Mouse (Mus musculus) midbrain, embryonic 13.5 days (tissue): ENCODE measurements around the gene Cln3. TPM values are rescaled to one million over a fixed set of nuclear protein-coding genes. Genes with fewer than 3 reads are reported as not detected.
A peak's percentile ranks its signal among the peaks of the same experiment; 100 is the strongest.

ENCODE experiments used
- ATAC-seq: fragments of 200-750 bp; cut with Nextera tagmentation; 2 replicates; pipeline ENCODE4 v1.8.0; 2017; ENCODE audit warnings: mild to moderate bottlenecking, moderate TSS enrichment, moderate library complexity
- H3K27ac ChIP-seq: fragments of 300-500 bp; sonication (generic); 2 replicates; pipeline ENCODE4 v1.5.1; 2015; ENCODE audit warnings: inconsistent platforms, mild to moderate bottlenecking, moderate library complexity
- H3K27me3 ChIP-seq: fragments of 300-500 bp; sonication (generic); 2 replicates; pipeline ENCODE4 v1.6.1; 2015; ENCODE audit warnings: mild to moderate bottlenecking, inconsistent platforms
- H3K36me3 ChIP-seq: fragments of 300-500 bp; sonication (generic); 2 replicates; pipeline ENCODE4 v1.6.1; 2015; ENCODE audit warnings: mild to moderate bottlenecking, inconsistent platforms
- H3K4me1 ChIP-seq: fragments of 300-500 bp; sonication (generic); replicated peaks from 2 replicates; pipeline ENCODE4 v1.6.1; 2015; ENCODE audit warnings: inconsistent platforms
- H3K4me2 ChIP-seq: fragments of 300-500 bp; sonication (generic); replicated peaks from 2 replicates; pipeline ENCODE4 v1.6.1; 2015; ENCODE audit warnings: moderate library complexity, mild to moderate bottlenecking, inconsistent platforms
- H3K4me3 ChIP-seq: fragments of 300-500 bp; sonication (generic); replicated peaks from 2 replicates; pipeline ENCODE4 v1.5.1; 2015; ENCODE audit warnings: mild to moderate bottlenecking, inconsistent platforms
- H3K9ac ChIP-seq: fragments of 300-500 bp; sonication (generic); replicated peaks from 2 replicates; pipeline ENCODE4 v1.6.1; 2015; ENCODE audit warnings: mild to moderate bottlenecking, inconsistent platforms
- H3K9me3 ChIP-seq: fragments of 300-500 bp; sonication (generic); 2 replicates; pipeline ENCODE4 v1.6.1; 2016; ENCODE audit warnings: mild to moderate bottlenecking, inconsistent platforms
- WGBS: fragments of 180-500 bp; shearing (Covaris S2); methylation state at CpG from one replicate; pipeline ENCODE4 v1.1.7; 2015; 5-methylcytosine and 5-hydroxymethylcytosine counted together
- microRNA-seq: library from miRNA; unstranded; fragments of <30 nt; microRNA quantifications from one replicate; pipeline ENCODE4, GENCODE M21; 2016
- polyA plus RNA-seq: library from polyadenylated mRNA; unstranded; fragments of >200 nt; fragmentation: Nextera tagmentation; extraction: Ambion mirVana; gene quantifications from 2 replicates; pipeline ENCODE4 v1.2.1, GENCODE M21; 2015

The Cln3 gene
- polyA plus RNA-seq, 1 experiment from 2014 or later = 28.8 TPM

DNA sequence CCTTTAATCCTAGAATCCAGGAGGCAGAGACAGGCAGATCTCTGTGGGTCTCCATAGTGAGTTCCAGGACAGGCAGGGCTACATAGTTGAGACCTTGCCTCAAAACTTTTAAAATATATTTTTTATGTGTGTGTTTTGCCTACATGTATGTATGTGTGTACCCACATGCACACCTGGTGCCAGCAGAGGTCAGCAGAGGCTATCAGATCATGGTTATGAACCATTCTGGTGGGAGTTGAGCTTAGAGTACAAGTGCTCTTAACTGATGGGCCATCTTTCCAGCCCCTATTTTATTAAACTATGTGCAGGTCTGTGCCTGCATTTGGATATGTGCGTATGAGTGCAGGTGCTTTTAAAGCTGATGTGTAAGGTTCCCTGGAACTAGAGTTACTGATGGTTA lies 30.8 kb downstream of the Cln3 start:
- Histone ChIP-seq H3K9ac (no peak overlapping the region), H3K27ac (no peak overlapping the region), H3K4me3 (no peak overlapping the region), H3K36me3 (peaks cover 95% of the 10 kb centered on the region), H3K27me3 (no peaks in the 10 kb centered on the region), H3K4me2 (no peak overlapping the region), H3K4me1 (no peaks in the 10 kb centered on the region), H3K9me3 (no peaks in the 10 kb centered on the region)
- 98% methylated on average over 1 of the region's 1 CpGs for WGBS
- no peak for ATAC-seq

DNA sequence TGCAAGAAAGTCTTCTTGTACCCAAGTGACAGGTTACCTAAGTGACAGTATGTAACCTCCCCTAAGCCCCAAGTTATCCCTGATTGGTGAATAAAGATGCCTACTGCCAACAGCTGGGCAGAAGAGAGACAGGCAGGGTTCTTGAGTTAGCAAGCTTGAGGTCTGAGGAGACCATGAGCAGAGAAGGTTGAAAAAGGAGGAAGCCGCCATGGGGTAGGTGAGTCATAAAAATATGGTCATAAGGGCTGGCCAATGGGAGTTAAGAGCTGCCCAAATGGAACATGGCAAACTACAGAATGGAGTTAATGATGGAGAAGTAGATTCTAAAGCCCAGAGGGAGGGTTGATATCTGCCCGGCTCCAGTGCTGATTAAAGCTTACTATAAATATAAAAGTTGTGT lies 40.0 kb downstream of the Cln3 start:
- ATAC-seq = no peak
- Histone ChIP-seq H3K27me3 (no peaks in the 10 kb centered on the region), H3K36me3 (peaks cover 63% of the 10 kb centered on the region), H3K9ac (no peak overlapping the region), H3K27ac (no peak overlapping the region), H3K4me3 (no peak overlapping the region), H3K4me2 (no peak overlapping the region), H3K9me3 (no peaks in the 10 kb centered on the region), H3K4me1 (no peaks in the 10 kb centered on the region)
- 93% methylated on average over 2 of the region's 2 CpGs for WGBS

DNA sequence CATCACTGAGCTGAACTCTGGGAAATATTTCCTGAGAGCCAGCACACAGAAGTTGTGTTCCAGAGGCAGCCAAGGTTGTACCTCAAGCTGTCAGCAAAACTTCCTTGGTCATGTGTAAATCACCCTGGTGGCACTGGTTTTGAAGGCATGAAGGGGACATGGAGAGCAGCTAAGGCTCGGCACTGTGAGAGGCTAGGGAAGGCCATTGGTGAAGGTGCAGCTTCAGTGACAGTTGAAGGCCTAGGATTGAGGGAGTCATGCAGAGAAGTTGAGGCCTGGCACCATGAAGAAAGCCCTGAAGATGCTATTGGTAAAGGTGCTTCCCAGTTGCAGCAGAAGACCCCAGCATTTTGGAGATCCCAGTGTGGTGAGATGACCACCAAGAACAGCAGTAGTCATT lies 44.0 kb downstream of the Cln3 start:
- peaks cover 5% of the 10 kb centered on the region for H3K27me3 ChIP-seq
- H3K4me2 ChIP-seq = no peak overlapping the region
- ATAC-seq = no peak
- 95% methylated on average over 1 of the region's 1 CpGs for WGBS
- H3K4me3 ChIP-seq = no peak overlapping the region
- H3K9me3 ChIP-seq = no peaks in the 10 kb centered on the region
- H3K27ac ChIP-seq = no peak overlapping the region
- H3K4me1 ChIP-seq = no peaks in the 10 kb centered on the region
- H3K9ac ChIP-seq = no peak overlapping the region
- H3K36me3 ChIP-seq = peaks cover 24% of the 10 kb centered on the region

DNA sequence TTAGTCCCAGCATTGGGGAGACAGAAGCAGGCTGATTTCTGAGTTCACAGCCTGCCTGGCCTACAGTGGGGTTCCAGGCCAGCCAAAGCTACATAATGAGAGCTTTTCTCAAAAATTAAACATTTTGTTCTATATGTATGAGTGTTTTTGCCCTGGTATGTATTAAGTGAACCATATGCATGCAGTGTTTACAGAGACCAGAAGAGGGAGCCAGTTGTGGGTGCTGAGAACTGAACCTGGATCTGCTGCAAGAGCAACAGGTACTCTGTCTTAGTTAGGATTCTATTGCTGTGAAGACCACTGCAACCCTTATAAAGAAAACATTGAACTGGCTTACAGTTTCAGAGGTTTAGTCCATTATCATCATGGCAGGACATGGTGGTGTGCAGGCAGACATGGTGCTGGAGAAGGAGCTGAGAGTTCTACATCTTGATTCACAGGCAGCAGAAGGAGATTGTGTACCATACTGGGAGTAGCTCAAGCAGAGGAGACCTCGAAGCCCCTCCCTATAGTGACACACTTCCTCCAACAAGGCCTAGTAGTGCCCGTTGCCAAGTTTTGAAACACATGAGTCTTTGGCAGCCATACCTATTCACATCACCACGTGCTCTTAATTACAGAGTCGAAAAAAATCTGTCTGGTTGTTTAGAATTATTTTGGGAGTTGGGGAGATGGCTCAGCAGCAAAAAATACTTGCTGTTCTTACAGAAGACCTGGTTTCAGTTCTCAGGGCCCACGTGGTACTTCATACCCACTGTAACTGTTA lies 47.6 kb downstream of the Cln3 start:
- H3K9ac ChIP-seq = no peak overlapping the region
- H3K36me3 ChIP-seq = no peaks in the 10 kb centered on the region
- peaks cover 9% of the 10 kb centered on the region for H3K4me1 ChIP-seq
- WGBS = 84% methylated on average over 5 of the region's 5 CpGs
- H3K4me2 ChIP-seq = no peak overlapping the region
- no peak overlapping the region for H3K4me3 ChIP-seq
- no peaks in the 10 kb centered on the region for H3K9me3 ChIP-seq
- peaks cover 12% of the 10 kb centered on the region for H3K27me3 ChIP-seq
- ATAC-seq = no peak
- H3K27ac ChIP-seq = no peak overlapping the region

DNA sequence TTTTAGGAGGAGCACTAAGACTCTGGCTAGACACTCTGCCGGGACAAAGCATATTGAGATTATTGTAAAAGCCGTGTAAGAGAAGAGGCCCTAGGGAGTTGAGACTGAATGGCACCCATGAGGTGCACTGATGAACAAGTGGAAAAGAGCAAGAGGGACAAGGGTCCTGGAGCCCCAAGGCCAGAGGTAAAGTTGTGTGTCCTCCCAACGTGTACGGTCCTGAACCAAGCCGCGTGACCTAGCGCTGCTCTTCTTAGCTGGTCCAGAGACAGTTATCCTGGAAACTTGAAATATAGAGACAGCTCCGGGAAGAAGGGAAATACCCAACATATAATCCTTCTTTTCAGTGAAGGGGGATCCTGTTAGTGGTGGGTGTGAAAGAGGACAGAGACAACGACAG lies 49.2 kb downstream of the Cln3 start:
- H3K9ac ChIP-seq = peak overlapping the region; percentile 74; the same call in 1 of the 2 replicates
- peak overlapping the region; percentile 52 for H3K4me3 ChIP-seq
- H3K36me3 ChIP-seq = no peaks in the 10 kb centered on the region
- H3K4me1 ChIP-seq = peaks cover 9% of the 10 kb centered on the region
- H3K27ac ChIP-seq = no peak overlapping the region
- peaks cover 12% of the 10 kb centered on the region for H3K27me3 ChIP-seq
- no peak for ATAC-seq
- peak overlapping the region; percentile 87 for H3K4me2 ChIP-seq
- WGBS = 54% methylated on average over 9 of the region's 9 CpGs
- no peaks in the 10 kb centered on the region for H3K9me3 ChIP-seq

DNA sequence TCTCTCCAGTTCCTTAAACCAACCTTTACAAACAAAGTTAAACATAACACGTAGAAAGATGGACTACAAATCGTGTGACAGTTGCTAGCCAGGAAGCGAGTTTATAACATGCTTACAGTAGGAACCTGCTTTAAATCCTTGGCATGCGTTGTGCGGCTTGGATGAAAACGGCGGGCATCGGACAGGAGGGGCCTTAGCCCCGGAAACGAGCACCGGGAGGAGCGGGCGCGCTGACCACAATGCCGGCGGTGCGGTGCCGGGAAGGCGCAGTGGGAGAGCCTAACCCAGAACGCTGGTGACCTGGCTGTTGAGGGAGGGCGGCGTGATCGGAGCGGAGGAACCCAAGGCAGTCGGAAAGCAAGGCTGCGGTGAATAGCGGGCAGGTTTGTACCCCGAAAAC lies 49.9 kb downstream of the Cln3 start:
- peak overlapping the region; percentile 52 for H3K4me3 ChIP-seq
- H3K27ac ChIP-seq = no peak overlapping the region
- WGBS = 1% methylated on average over 28 of the region's 28 CpGs
- peak overlapping the region; percentile 87 for H3K4me2 ChIP-seq
- no peak for ATAC-seq
- peak overlapping the region; percentile 74 for H3K9ac ChIP-seq
- H3K4me1 ChIP-seq = peaks cover 9% of the 10 kb centered on the region
- no peaks in the 10 kb centered on the region for H3K9me3 ChIP-seq
- H3K36me3 ChIP-seq = no peaks in the 10 kb centered on the region
- H3K27me3 ChIP-seq = peaks cover 12% of the 10 kb centered on the region

DNA sequence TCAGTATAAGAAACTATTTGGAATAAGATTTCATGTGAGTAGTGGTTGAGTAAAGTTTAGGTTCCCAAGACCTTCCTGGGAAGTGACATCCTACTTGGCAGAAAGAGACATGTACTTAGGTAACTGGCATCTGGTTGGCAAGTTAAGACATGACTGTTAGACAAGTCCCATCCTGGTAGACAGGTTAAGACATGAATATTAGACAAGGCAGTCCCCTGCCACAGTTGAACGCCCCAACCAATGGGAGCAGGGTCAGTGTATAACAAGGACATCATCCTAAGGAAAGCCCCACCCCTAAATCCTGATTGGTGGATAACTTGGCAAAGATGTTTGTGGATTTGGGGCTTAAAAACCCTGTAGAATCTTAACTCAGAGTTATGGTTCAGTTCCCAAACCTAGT lies 52.2 kb downstream of the Cln3 start:
- Histone ChIP-seq H3K36me3 (no peaks in the 10 kb centered on the region), H3K4me3 (no peak overlapping the region), H3K27ac (no peak overlapping the region), H3K4me1 (peaks cover 9% of the 10 kb centered on the region), H3K27me3 (peaks cover 15% of the 10 kb centered on the region), H3K9ac (no peak overlapping the region), H3K9me3 (no peaks in the 10 kb centered on the region), H3K4me2 (no peak overlapping the region)
- 59% methylated on average over 1 of the region's 1 CpGs for WGBS
- ATAC-seq = no peak

DNA sequence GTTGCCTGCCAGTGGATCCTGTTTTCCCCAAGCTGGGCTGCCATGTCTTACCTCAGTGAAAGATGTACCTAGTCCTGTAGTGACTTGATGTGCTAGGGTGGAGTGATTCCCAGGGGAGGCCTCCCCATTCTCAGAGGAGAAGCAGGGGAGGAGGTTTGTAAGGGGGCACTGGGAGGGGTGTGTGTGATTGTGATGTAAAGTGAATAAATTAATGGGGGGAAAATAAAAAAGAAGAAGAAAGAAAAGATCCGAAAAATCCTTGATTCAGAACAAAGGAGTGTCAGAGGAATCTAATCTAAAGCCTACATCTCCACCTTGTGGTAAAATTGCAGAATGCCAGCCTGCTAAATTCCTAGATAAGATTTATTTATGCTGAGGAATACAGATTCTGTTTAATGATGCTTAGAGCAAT lies 57.4 kb downstream of the Cln3 start:
- Histone ChIP-seq H3K4me2 (no peak overlapping the region; the same call in 1 of the 2 replicates), H3K4me3 (no peak overlapping the region), H3K36me3 (no peaks in the 10 kb centered on the region), H3K9ac (peak overlapping the region; percentile 28; the same call in 1 of the 2 replicates), H3K9me3 (no peaks in the 10 kb centered on the region), H3K4me1 (0 out of 2 replicates have a peak, but pooled peaks cover 3% of the 10 kb centered on the region), H3K27me3 (0 out of 2 replicates have a peak, but pooled peaks cover 4% of the 10 kb centered on the region), H3K27ac (peak overlapping the region; percentile 54)
- peak; percentile 69 for ATAC-seq
- WGBS = 4% methylated on average over 1 of the region's 1 CpGs

DNA sequence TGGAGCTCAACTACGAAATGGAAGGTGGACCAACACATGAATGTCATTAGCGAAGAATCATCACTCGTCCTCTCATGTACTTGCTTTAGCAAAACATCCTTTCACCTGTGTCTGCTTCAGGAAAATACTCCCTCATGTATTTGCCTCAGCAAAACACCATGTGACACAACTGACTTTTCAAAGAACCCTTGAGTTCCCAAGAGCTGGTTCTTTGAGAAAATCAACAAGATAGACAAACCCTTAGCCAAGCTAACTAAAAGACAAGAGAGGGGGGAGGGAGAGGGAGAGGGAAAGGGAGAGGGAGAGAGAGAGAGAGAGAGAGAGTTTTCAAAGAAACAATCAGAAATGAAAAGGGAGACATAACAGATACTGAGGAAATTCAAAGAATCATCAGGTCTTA lies 62.3 kb downstream of the Cln3 start:
- no peaks in the 10 kb centered on the region for H3K36me3 ChIP-seq
- WGBS = 78% methylated on average over 3 of the region's 3 CpGs
- no peak overlapping the region for H3K4me2 ChIP-seq
- H3K9me3 ChIP-seq = no peaks in the 10 kb centered on the region
- H3K27me3 ChIP-seq = 0 out of 2 replicates have a peak, but pooled peaks cover 2% of the 10 kb centered on the region
- no peak for ATAC-seq
- H3K27ac ChIP-seq = no peak overlapping the region
- H3K9ac ChIP-seq = no peak overlapping the region
- H3K4me1 ChIP-seq = 0 out of 2 replicates have a peak, but pooled peaks cover 3% of the 10 kb centered on the region
- H3K4me3 ChIP-seq = no peak overlapping the region

Small RNAs within 50 kb of the gene (microRNA-seq; reads per million reads assigned to microRNA genes)
- 0.82 reads per million for gene Mir7059

Other genes with a start within 250 kb of the Cln3 start
- gene Lat, start 216.2 kb downstream of the Cln3 start, polyA plus RNA-seq = 1.0 and 1.7 TPM in 2 replicates
- gene Spns1, start 208.4 kb downstream of the Cln3 start, polyA plus RNA-seq = 77.9 and 78.6 TPM in 2 replicates
- gene Nfatc2ip, start 189.1 kb downstream of the Cln3 start, polyA plus RNA-seq = 2.9 and 3.8 TPM in 2 replicates
- gene Cd19, start 170.9 kb downstream of the Cln3 start, polyA plus RNA-seq = not detected in 2 replicates
- 23.7 and 25.9 TPM in 2 replicates for gene Rabep2, start 157.1 kb downstream of the Cln3 start, polyA plus RNA-seq
- gene Atp2a1, start 122.7 kb downstream of the Cln3 start, polyA plus RNA-seq = 0.32 and 0.49 TPM in 2 replicates
- gene Sh2b1, start 110.4 kb downstream of the Cln3 start, polyA plus RNA-seq = 63.7 and 69.5 TPM in 2 replicates
- 117 and 124 TPM in 2 replicates for gene Tufm, start 98.5 kb downstream of the Cln3 start, polyA plus RNA-seq
- 65.1 and 76.5 TPM in 2 replicates for gene Atxn2l, start 82.4 kb downstream of the Cln3 start, polyA plus RNA-seq
- gene Eif3c, start 19.4 kb downstream of the Cln3 start, polyA plus RNA-seq = 207 and 213 TPM in 2 replicates
- 0.21 and 0.69 TPM in 2 replicates for gene Apobr, start 875 bp downstream of the Cln3 start, polyA plus RNA-seq
- not detected in 2 replicates for gene Il27, start 9.1 kb upstream of the Cln3 start, polyA plus RNA-seq
- 4.8 and 7.6 TPM in 2 replicates for gene Nupr1, start 45.0 kb upstream of the Cln3 start, polyA plus RNA-seq
- gene Sgf29, start 63.5 kb upstream of the Cln3 start, polyA plus RNA-seq = 54.5 and 57.0 TPM in 2 replicates
- gene Sult1a1, start 90.6 kb upstream of the Cln3 start, polyA plus RNA-seq = 0.93 and 1.9 TPM in 2 replicates
- 141 and 158 TPM in 2 replicates for gene Bola2, start 109.6 kb upstream of the Cln3 start, polyA plus RNA-seq
- gene Slx1b, start 110.0 kb upstream of the Cln3 start, polyA plus RNA-seq = 21.0 and 21.1 TPM in 2 replicates
- gene Coro1a, start 122.0 kb upstream of the Cln3 start, polyA plus RNA-seq = 96.3 and 101 TPM in 2 replicates
- 78.8 and 80.7 TPM in 2 replicates for gene Mapk3, start 173.8 kb upstream of the Cln3 start, polyA plus RNA-seq
- 2.5 and 2.9 TPM in 2 replicates for gene Gdpd3, start 180.5 kb upstream of the Cln3 start, polyA plus RNA-seq
- gene Ypel3, start 191.1 kb upstream of the Cln3 start, polyA plus RNA-seq = 163 and 180 TPM in 2 replicates
- gene Tbx6, start 195.7 kb upstream of the Cln3 start, polyA plus RNA-seq = 0.36 and 0.49 TPM in 2 replicates
- 224 and 241 TPM in 2 replicates for gene Ppp4c, start 206.7 kb upstream of the Cln3 start, polyA plus RNA-seq
- gene Fam57b, start 211.9 kb upstream of the Cln3 start, polyA plus RNA-seq = 48.3 and 52.6 TPM in 2 replicates
- not detected in 2 replicates for gene 4930451I11Rik, start 245.8 kb upstream of the Cln3 start, polyA plus RNA-seq